Mouse (Mus musculus): Measurements from ENCODE around the gene Hist1h4a. TPM values are rescaled to one million over a fixed set of nuclear protein-coding genes. Genes with fewer than 3 reads are reported as not detected.

Hist1h4a gene
- polyA plus RNA-seq, 1 experiment from 2014 or later: 1.0 TPM

Small RNA genes lying within 50 kb of the gene (microRNA-seq; reads per million reads assigned to microRNA genes)
- gene Gm44314: not detected
- gene Gm44484: not detected

Other genes with a start within 250 kb of the Hist1h4a start
- gene Hist1h4h, start 230.2 kb downstream of the Hist1h4a start, polyA plus RNA-seq (2016; fragmentation: Nextera tagmentation; extraction: Ambion mirVana): 4.6 and 6.6 TPM in 2 replicates
- 2.7 and 5.6 TPM in 2 replicates for gene Hist1h2af, start 227.3 kb downstream of the Hist1h4a start, polyA plus RNA-seq (2016; fragmentation: Nextera tagmentation; extraction: Ambion mirVana)
- 3.0 and 5.4 TPM in 2 replicates for gene Hist1h3g, start 225.8 kb downstream of the Hist1h4a start, polyA plus RNA-seq (2016; fragmentation: Nextera tagmentation; extraction: Ambion mirVana)
- gene Hist1h2bh, start 217.8 kb downstream of the Hist1h4a start, polyA plus RNA-seq (2016; fragmentation: Nextera tagmentation; extraction: Ambion mirVana): 0.63 TPM in 2 replicates
- 0.60 and 0.63 TPM in 2 replicates for gene Hist1h3f, start 217.2 kb downstream of the Hist1h4a start, polyA plus RNA-seq (2016; fragmentation: Nextera tagmentation; extraction: Ambion mirVana)
- 0.79 and 1.00 TPM in 2 replicates for gene Hist1h4f, start 209.6 kb downstream of the Hist1h4a start, polyA plus RNA-seq (2016; fragmentation: Nextera tagmentation; extraction: Ambion mirVana)
- 0.30 and 0.37 TPM in 2 replicates for gene Hist1h1d, start 208.0 kb downstream of the Hist1h4a start, polyA plus RNA-seq (2016; fragmentation: Nextera tagmentation; extraction: Ambion mirVana)
- 5.1 and 7.4 TPM in 2 replicates for gene Hist1h3e, start 198.9 kb downstream of the Hist1h4a start, polyA plus RNA-seq (2016; fragmentation: Nextera tagmentation; extraction: Ambion mirVana)
- 52.5 and 96.7 TPM in 2 replicates for gene Hist1h2ae, start 190.0 kb downstream of the Hist1h4a start, polyA plus RNA-seq (2016; fragmentation: Nextera tagmentation; extraction: Ambion mirVana)
- 8.8 and 11.8 TPM in 2 replicates for gene Hist1h2bg, start 189.8 kb downstream of the Hist1h4a start, polyA plus RNA-seq (2016; fragmentation: Nextera tagmentation; extraction: Ambion mirVana)
- 3.4 and 6.6 TPM in 2 replicates for gene Hist1h2bf, start 187.0 kb downstream of the Hist1h4a start, polyA plus RNA-seq (2016; fragmentation: Nextera tagmentation; extraction: Ambion mirVana)
- 0.86 and 2.8 TPM in 2 replicates for gene Hist1h2ad, start 186.8 kb downstream of the Hist1h4a start, polyA plus RNA-seq (2016; fragmentation: Nextera tagmentation; extraction: Ambion mirVana)
- 3.8 and 4.9 TPM in 2 replicates for gene Hist1h3d, start 185.5 kb downstream of the Hist1h4a start, polyA plus RNA-seq (2016; fragmentation: Nextera tagmentation; extraction: Ambion mirVana)
- 65.8 and 97.5 TPM in 2 replicates for gene Hist1h4d, start 179.6 kb downstream of the Hist1h4a start, polyA plus RNA-seq (2016; fragmentation: Nextera tagmentation; extraction: Ambion mirVana)
- 1.9 and 2.1 TPM in 2 replicates for gene Hist1h2be, start 140.1 kb downstream of the Hist1h4a start, polyA plus RNA-seq (2016; fragmentation: Nextera tagmentation; extraction: Ambion mirVana)
- 12.8 and 20.3 TPM in 2 replicates for gene Hist1h1e, start 138.7 kb downstream of the Hist1h4a start, polyA plus RNA-seq (2016; fragmentation: Nextera tagmentation; extraction: Ambion mirVana)
- gene Hist1h2ac, start 77.3 kb downstream of the Hist1h4a start, polyA plus RNA-seq (2016; fragmentation: Nextera tagmentation; extraction: Ambion mirVana): 0.66 and 0.74 TPM in 2 replicates
- gene Hist1h2bc, start 77.0 kb downstream of the Hist1h4a start, polyA plus RNA-seq (2016; fragmentation: Nextera tagmentation; extraction: Ambion mirVana): 28.0 and 29.4 TPM in 2 replicates
- gene Hist1h1t, start 65.4 kb downstream of the Hist1h4a start, polyA plus RNA-seq (2016; fragmentation: Nextera tagmentation; extraction: Ambion mirVana): 0.23 TPM in 1 of 2 replicates, not detected in the other
- gene Hist1h4c, start 62.8 kb downstream of the Hist1h4a start, polyA plus RNA-seq (2016; fragmentation: Nextera tagmentation; extraction: Ambion mirVana): 5.1 and 7.8 TPM in 2 replicates
- gene Hfe, start 50.4 kb downstream of the Hist1h4a start, polyA plus RNA-seq (2016; fragmentation: Nextera tagmentation; extraction: Ambion mirVana): 3.9 TPM in 2 replicates
- gene Hist1h1c, start 22.4 kb downstream of the Hist1h4a start, polyA plus RNA-seq (2016; fragmentation: Nextera tagmentation; extraction: Ambion mirVana): 13.3 and 13.6 TPM in 2 replicates
- 6.8 and 7.4 TPM in 2 replicates for gene Hist1h3c, start 15.6 kb downstream of the Hist1h4a start, polyA plus RNA-seq (2016; fragmentation: Nextera tagmentation; extraction: Ambion mirVana)
- 1.3 and 1.7 TPM in 2 replicates for gene Hist1h2bb, start 14.5 kb downstream of the Hist1h4a start, polyA plus RNA-seq (2016; fragmentation: Nextera tagmentation; extraction: Ambion mirVana)
- gene Hist1h2ab, start 10.1 kb downstream of the Hist1h4a start, polyA plus RNA-seq (2016; fragmentation: Nextera tagmentation; extraction: Ambion mirVana): 28.5 and 44.2 TPM in 2 replicates
- gene Hist1h3b, start 9.0 kb downstream of the Hist1h4a start, polyA plus RNA-seq (2016; fragmentation: Nextera tagmentation; extraction: Ambion mirVana): 5.8 and 10.0 TPM in 2 replicates
- gene Hist1h4b, start 4.2 kb downstream of the Hist1h4a start, polyA plus RNA-seq (2016; fragmentation: Nextera tagmentation; extraction: Ambion mirVana): 4.5 and 6.1 TPM in 2 replicates
- gene Hist1h3a, start 1.2 kb upstream of the Hist1h4a start, polyA plus RNA-seq (2016; fragmentation: Nextera tagmentation; extraction: Ambion mirVana): 3.5 and 3.6 TPM in 2 replicates
- 1.5 and 3.0 TPM in 2 replicates for gene Hist1h1a, start 2.4 kb upstream of the Hist1h4a start, polyA plus RNA-seq (2016; fragmentation: Nextera tagmentation; extraction: Ambion mirVana)
- not detected in 2 replicates for gene Trim38, start 8.7 kb upstream of the Hist1h4a start, polyA plus RNA-seq (2016; fragmentation: Nextera tagmentation; extraction: Ambion mirVana)
- not detected in 2 replicates for gene Slc17a2, start 45.8 kb upstream of the Hist1h4a start, polyA plus RNA-seq (2016; fragmentation: Nextera tagmentation; extraction: Ambion mirVana)
- gene Slc17a3, start 78.2 kb upstream of the Hist1h4a start, polyA plus RNA-seq (2016; fragmentation: Nextera tagmentation; extraction: Ambion mirVana): 0.18 TPM in 1 of 2 replicates, not detected in the other
- not detected in 2 replicates for gene Slc17a1, start 106.5 kb upstream of the Hist1h4a start, polyA plus RNA-seq (2016; fragmentation: Nextera tagmentation; extraction: Ambion mirVana)
- gene Slc17a4, start 153.8 kb upstream of the Hist1h4a start, polyA plus RNA-seq (2016; fragmentation: Nextera tagmentation; extraction: Ambion mirVana): 0.14 and 0.37 TPM in 2 replicates
- gene Hist1h2ba, start 172.9 kb upstream of the Hist1h4a start, polyA plus RNA-seq (2016; fragmentation: Nextera tagmentation; extraction: Ambion mirVana): not detected in 2 replicates
- not detected in 2 replicates for gene Hist1h2aa, start 173.2 kb upstream of the Hist1h4a start, polyA plus RNA-seq (2016; fragmentation: Nextera tagmentation; extraction: Ambion mirVana)
- gene Scgn, start 230.0 kb upstream of the Hist1h4a start, polyA plus RNA-seq (2016; fragmentation: Nextera tagmentation; extraction: Ambion mirVana): 0.50 and 0.79 TPM in 2 replicates